Mouse (Mus musculus): ENCODE measurements at regions not wholly inside any gene's neighbourhood (a gene's known extent, or its start where the extent isn't known, plus 50 kb on each side); places are given as distances from the start of the nearest gene placed in this dataset.

DNA sequence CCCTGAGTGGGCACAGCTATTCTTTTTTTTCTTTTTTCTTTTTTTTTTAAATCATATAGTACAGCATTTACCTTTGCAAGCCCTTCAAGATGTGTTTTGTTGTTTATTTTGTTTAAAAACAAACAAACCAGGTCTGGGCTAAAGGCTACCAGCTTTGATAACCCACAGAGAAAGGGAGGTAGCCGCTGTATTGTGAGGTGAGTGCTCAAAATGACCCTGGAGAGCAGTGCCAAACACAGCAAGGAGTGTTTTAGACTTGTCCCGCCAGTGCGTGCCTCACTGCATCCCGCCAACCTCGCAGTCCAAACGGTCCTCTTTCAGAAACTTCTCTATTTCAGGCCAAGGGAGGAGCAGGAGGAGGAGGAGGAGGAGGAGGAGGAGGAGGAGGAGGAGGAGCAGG lies 152.0 kb upstream of the Ctnnb1 start:
- H3K36me3 ChIP-seq (ENCODE audit: control insufficient read depth, insufficient read depth, low read length), result no peaks in the 10 kb centered on the region
- 52% methylated on average over 6 of the region's 6 CpGs for WGBS
- no peak overlapping the region for H3K9ac ChIP-seq (ENCODE audit: low read depth, low read length)
- no peak overlapping the region for H3K27ac ChIP-seq (replicated peaks; ENCODE audit: low read depth, low read length)
- no peak overlapping the region for H3K4me3 ChIP-seq (ENCODE audit: low read depth, low read length)
- H3K9me3 ChIP-seq (ENCODE audit: control insufficient read depth, low read length), result no peaks in the 10 kb centered on the region
- no peak for DNase-seq (ENCODE audit: low spot score)
- ATAC-seq (ENCODE audit: low read depth), result no peak
- H3K27me3 ChIP-seq (replicated peaks; ENCODE audit: control insufficient read depth, insufficient read depth, low read length), result no peaks in the 10 kb centered on the region
- H3K4me1 ChIP-seq (ENCODE audit: control insufficient read depth, insufficient read depth, low read length), result peaks cover 10% of the 10 kb centered on the region; the same call in 1 of the 2 replicates
- no peak overlapping the region for H3K4me2 ChIP-seq (ENCODE audit: low read depth, low read length)

DNA sequence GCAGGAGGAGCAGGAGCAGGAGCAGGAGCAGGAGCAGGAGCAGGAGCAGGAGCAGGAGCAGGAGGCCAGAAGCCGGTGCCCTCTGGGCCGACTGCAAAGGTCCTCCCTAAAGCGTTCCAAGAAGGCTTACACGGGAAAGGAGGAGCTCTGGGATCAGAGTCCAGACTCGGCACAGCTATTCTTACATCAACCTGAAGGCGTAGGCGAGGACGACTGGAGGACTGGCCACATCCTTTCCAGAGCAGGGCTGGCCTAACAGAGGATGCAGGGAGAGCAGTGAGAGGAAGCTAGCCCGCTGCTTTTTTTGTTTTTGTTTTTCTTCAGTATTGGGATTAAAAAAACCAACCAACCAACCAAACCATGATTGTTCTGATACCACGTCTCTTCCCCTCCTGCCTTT lies 151.5 kb upstream of the Ctnnb1 start:
- ATAC-seq (ENCODE audit: low read depth) (no peak), DNase-seq (ENCODE audit: low spot score) (peak; percentile 33)
- Histone ChIP-seq H3K4me2 (ENCODE audit: low read depth, low read length) (no peak overlapping the region), H3K9ac (ENCODE audit: low read depth, low read length) (no peak overlapping the region), H3K9me3 (ENCODE audit: control insufficient read depth, low read length) (no peaks in the 10 kb centered on the region), H3K4me3 (ENCODE audit: low read depth, low read length) (no peak overlapping the region), H3K36me3 (ENCODE audit: control insufficient read depth, insufficient read depth, low read length) (no peaks in the 10 kb centered on the region), H3K4me1 (ENCODE audit: control insufficient read depth, insufficient read depth, low read length) (peaks cover 5% of the 10 kb centered on the region; the same call in 1 of the 2 replicates), H3K27me3 (replicated peaks; ENCODE audit: control insufficient read depth, insufficient read depth, low read length) (no peaks in the 10 kb centered on the region), H3K27ac (replicated peaks; ENCODE audit: low read depth, low read length) (peak overlapping the region; percentile 71; the same call in 1 of the 2 replicates)
- WGBS, result 78% methylated on average over 10 of the region's 10 CpGs

GRCm38 (mm10) chr9:120778423-120778822 lies 150.6 kb upstream of the Ctnnb1 start:
- Histone ChIP-seq H3K9ac (ENCODE audit: low read depth, low read length) (no peak overlapping the region), H3K36me3 (ENCODE audit: control insufficient read depth, insufficient read depth, low read length) (no peaks in the 10 kb centered on the region), H3K27ac (replicated peaks; ENCODE audit: low read depth, low read length) (peak overlapping the region; percentile 71), H3K9me3 (ENCODE audit: control insufficient read depth, low read length) (no peaks in the 10 kb centered on the region), H3K4me3 (ENCODE audit: low read depth, low read length) (no peak overlapping the region), H3K4me2 (ENCODE audit: low read depth, low read length) (no peak overlapping the region), H3K4me1 (ENCODE audit: control insufficient read depth, insufficient read depth, low read length) (peaks cover 5% of the 10 kb centered on the region; the same call in 1 of the 2 replicates), H3K27me3 (replicated peaks; ENCODE audit: control insufficient read depth, insufficient read depth, low read length) (no peaks in the 10 kb centered on the region)
- DNase-seq (ENCODE audit: low spot score) (peak; percentile 58), ATAC-seq (ENCODE audit: low read depth) (no peak)
- WGBS, result 18% methylated on average over 2 of the region's 2 CpGs

GRCm38 (mm10) chr9:120794210-120794609 lies 134.8 kb upstream of the Ctnnb1 start:
- no peak overlapping the region for H3K9ac ChIP-seq (ENCODE audit: low read depth, low read length)
- H3K27ac ChIP-seq (replicated peaks; ENCODE audit: low read depth, low read length), result no peak overlapping the region
- H3K9me3 ChIP-seq (ENCODE audit: control insufficient read depth, low read length), result peaks cover 32% of the 10 kb centered on the region
- ATAC-seq (ENCODE audit: low read depth), result no peak
- no peak for DNase-seq (ENCODE audit: low spot score)
- 70% methylated on average over 5 of the region's 5 CpGs for WGBS
- H3K4me2 ChIP-seq (ENCODE audit: low read depth, low read length), result no peak overlapping the region
- H3K36me3 ChIP-seq (ENCODE audit: control insufficient read depth, insufficient read depth, low read length), result no peaks in the 10 kb centered on the region
- no peaks in the 10 kb centered on the region for H3K4me1 ChIP-seq (ENCODE audit: control insufficient read depth, insufficient read depth, low read length)
- H3K27me3 ChIP-seq (replicated peaks; ENCODE audit: control insufficient read depth, insufficient read depth, low read length), result no peaks in the 10 kb centered on the region
- H3K4me3 ChIP-seq (ENCODE audit: low read depth, low read length), result no peak overlapping the region

DNA sequence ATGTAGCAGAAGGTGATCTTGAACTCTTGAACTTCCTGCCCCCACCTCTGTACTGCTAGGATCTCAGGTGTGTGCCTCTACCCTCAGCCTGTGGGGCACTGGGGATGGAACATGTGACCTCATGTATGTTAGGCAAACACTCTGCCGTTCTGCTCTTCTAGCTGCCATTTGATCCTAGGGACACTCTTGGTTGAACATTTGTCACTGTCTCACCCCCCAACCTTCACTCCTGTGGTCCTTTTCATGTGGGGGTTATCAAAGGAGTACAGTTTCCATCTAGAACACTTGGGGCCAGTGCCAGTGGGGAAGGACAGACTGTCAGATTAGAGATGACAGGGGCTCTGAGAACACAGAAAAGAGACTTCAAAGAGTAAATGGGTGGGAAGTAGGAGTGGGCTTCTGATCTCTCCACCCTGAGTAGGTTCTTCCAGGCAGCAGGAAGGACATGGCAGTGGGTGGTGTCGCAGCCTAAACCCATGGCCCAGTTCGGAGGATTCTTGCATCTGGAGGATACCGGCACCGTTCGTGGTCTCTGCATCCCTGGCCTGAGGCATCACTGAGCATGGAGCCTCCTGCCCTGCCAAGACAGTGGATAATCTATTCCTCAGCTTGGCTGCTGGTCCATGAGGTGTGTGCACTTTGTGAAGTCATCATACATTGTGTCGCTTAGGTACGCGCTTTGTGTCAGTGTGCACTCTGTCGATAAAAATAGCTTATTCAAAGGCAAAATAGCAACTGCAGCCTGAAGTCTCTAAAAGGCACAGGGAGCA lies 132.7 kb upstream of the Ctnnb1 start:
- H3K27ac ChIP-seq (replicated peaks; ENCODE audit: low read depth, low read length), result no peak overlapping the region
- no peaks in the 10 kb centered on the region for H3K36me3 ChIP-seq (ENCODE audit: control insufficient read depth, insufficient read depth, low read length)
- WGBS, result 75% methylated on average over 10 of the region's 10 CpGs
- H3K4me1 ChIP-seq (ENCODE audit: control insufficient read depth, insufficient read depth, low read length), result no peaks in the 10 kb centered on the region
- no peak overlapping the region for H3K9ac ChIP-seq (ENCODE audit: low read depth, low read length)
- H3K4me2 ChIP-seq (ENCODE audit: low read depth, low read length), result no peak overlapping the region
- no peak overlapping the region for H3K4me3 ChIP-seq (ENCODE audit: low read depth, low read length)
- no peak for DNase-seq (ENCODE audit: low spot score)
- H3K27me3 ChIP-seq (replicated peaks; ENCODE audit: control insufficient read depth, insufficient read depth, low read length), result no peaks in the 10 kb centered on the region
- no peak for ATAC-seq (ENCODE audit: low read depth)
- peaks cover 17% of the 10 kb centered on the region for H3K9me3 ChIP-seq (ENCODE audit: control insufficient read depth, low read length)

DNA sequence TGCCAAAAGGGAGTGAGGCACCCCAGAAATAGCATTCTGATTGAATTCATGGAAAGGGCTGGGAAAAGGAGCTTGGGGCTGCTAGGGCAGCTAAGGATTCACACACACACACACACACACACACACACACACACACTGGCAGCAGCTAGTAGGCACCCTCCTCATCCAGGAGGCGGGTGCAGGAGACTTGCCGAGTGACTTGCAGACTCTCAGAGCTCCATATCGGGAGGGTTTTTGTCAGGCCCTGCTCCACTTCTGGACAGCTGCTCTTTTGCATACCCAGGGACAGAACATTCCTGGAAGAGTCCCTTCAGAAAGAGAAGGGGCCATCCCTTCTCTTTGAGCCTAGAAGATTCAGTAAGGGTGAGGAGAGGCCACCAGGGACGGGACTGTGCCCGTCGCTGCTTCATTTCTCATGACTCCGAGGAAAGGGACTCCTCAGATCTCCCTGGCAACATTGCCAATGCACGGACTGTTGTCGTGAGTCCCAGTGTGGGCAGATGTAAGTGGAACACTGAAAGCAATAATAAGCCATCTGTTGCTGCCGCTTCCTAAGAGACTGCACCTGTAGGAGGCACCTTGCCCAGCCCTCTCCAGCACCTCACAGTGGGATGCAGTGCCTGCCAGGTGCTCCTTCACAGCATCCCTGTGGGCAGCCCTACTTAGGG lies 130.9 kb upstream of the Ctnnb1 start:
- peak; percentile 25 for DNase-seq (ENCODE audit: low spot score)
- Histone ChIP-seq H3K4me3 (ENCODE audit: low read depth, low read length) (no peak overlapping the region), H3K9me3 (ENCODE audit: control insufficient read depth, low read length) (0 out of 2 replicates have a peak, but pooled peaks cover under 1% of the 10 kb centered on the region), H3K4me1 (ENCODE audit: control insufficient read depth, insufficient read depth, low read length) (no peaks in the 10 kb centered on the region), H3K36me3 (ENCODE audit: control insufficient read depth, insufficient read depth, low read length) (no peaks in the 10 kb centered on the region), H3K9ac (ENCODE audit: low read depth, low read length) (no peak overlapping the region), H3K4me2 (ENCODE audit: low read depth, low read length) (no peak overlapping the region), H3K27ac (replicated peaks; ENCODE audit: low read depth, low read length) (no peak overlapping the region), H3K27me3 (replicated peaks; ENCODE audit: control insufficient read depth, insufficient read depth, low read length) (no peaks in the 10 kb centered on the region)
- peak; percentile 53; the same call in 1 of the 2 replicates for ATAC-seq (ENCODE audit: low read depth)
- 49% methylated on average over 10 of the region's 10 CpGs for WGBS

- no peaks in the 10 kb centered on the region for H3K36me3 ChIP-seq (ENCODE audit: control insufficient read depth, insufficient read depth, low read length)
- H3K4me1 ChIP-seq (ENCODE audit: control insufficient read depth, insufficient read depth, low read length), result no peaks in the 10 kb centered on the region
- H3K27ac ChIP-seq (replicated peaks; ENCODE audit: low read depth, low read length), result no peak overlapping the region
- no peaks in the 10 kb centered on the region for H3K27me3 ChIP-seq (replicated peaks; ENCODE audit: control insufficient read depth, insufficient read depth, low read length)
- no peak overlapping the region for H3K9ac ChIP-seq (ENCODE audit: low read depth, low read length)
- H3K9me3 ChIP-seq (ENCODE audit: control insufficient read depth, low read length), result no peaks in the 10 kb centered on the region
- DNase-seq (ENCODE audit: low spot score) (no peak), ATAC-seq (ENCODE audit: low read depth) (no peak)
- 32% methylated on average over 12 of the region's 12 CpGs for WGBS
- no peak overlapping the region for H3K4me2 ChIP-seq (ENCODE audit: low read depth, low read length)
- H3K4me3 ChIP-seq (ENCODE audit: low read depth, low read length), result no peak overlapping the region
Observed at GRCm38 (mm10) chr9:120798901-120799300, 130.1 kb upstream of the Ctnnb1 start.

GRCm38 (mm10) chr9:120802646-120803045 lies 126.4 kb upstream of the Ctnnb1 start:
- Histone ChIP-seq H3K27me3 (replicated peaks; ENCODE audit: control insufficient read depth, insufficient read depth, low read length) (no peaks in the 10 kb centered on the region), H3K27ac (replicated peaks; ENCODE audit: low read depth, low read length) (no peak overlapping the region), H3K36me3 (ENCODE audit: control insufficient read depth, insufficient read depth, low read length) (no peaks in the 10 kb centered on the region), H3K9me3 (ENCODE audit: control insufficient read depth, low read length) (no peaks in the 10 kb centered on the region), H3K4me3 (ENCODE audit: low read depth, low read length) (no peak overlapping the region), H3K4me2 (ENCODE audit: low read depth, low read length) (no peak overlapping the region), H3K4me1 (ENCODE audit: control insufficient read depth, insufficient read depth, low read length) (peaks cover 12% of the 10 kb centered on the region; the same call in 1 of the 2 replicates), H3K9ac (ENCODE audit: low read depth, low read length) (no peak overlapping the region)
- no peak for DNase-seq (ENCODE audit: low spot score)
- ATAC-seq (ENCODE audit: low read depth), result no peak
- 85% methylated on average over 4 of the region's 4 CpGs for WGBS
